Mouse (Mus musculus): ENCODE results near the gene Anln. TPM values are rescaled to one million over a fixed set of nuclear protein-coding genes. Genes with fewer than 3 reads are reported as not detected.

Gene Anln
- polyA plus RNA-seq, 2 experiments = 20.1 to 27.0 TPM

- TF ChIP-seq EP300 (IDR thresholded peaks at IDR 0.05; ENCODE audit: low read depth) (no peak), CTCF (IDR thresholded peaks at IDR 0.05; ENCODE audit: low read depth) (no peak)
- ATAC-seq (ENCODE audit: insufficient read depth) = no peak
- Histone ChIP-seq H3K9ac (replicated peaks) (peak overlapping the region; percentile 78), H3K9me3 (ENCODE audit: control insufficient read depth, low read length) (no peaks in the 10 kb centered on the region), H3K27me3 (ENCODE audit: control insufficient read depth, insufficient read depth, low read length) (no peaks in the 10 kb centered on the region), H3K4me1 (replicated peaks; ENCODE audit: control insufficient read depth in 2 of 2, insufficient read depth in 2 of 2, low read length in 1 of 2) (peaks cover 22 to 24% of the 10 kb centered on the region in 2 experiments), H3K27ac (peak overlapping the region; percentile 75), H3K4me3 (ENCODE audit: insufficient read depth in 1 of 2, low read depth in 2 of 2, low read length in 2 of 2) (peak overlapping the region; percentile 67 to 98; a peak in 3 of 4 replicates), H3K36me3 (replicated peaks; ENCODE audit: control insufficient read depth, insufficient read depth, low read depth) (peaks cover 7% of the 10 kb centered on the region), H3K4me2 (ENCODE audit: low read depth) (peak overlapping the region; percentile 88)
- DNase-seq (ENCODE audit: low read depth in 3 of 3, low spot score in 3 of 3) = no peak
- WGBS (ENCODE audit: insufficient replicate concordance) = 40% methylated on average over 6 of the region's 6 CpGs
Observed at GRCm38 (mm10) chr9:22389736-22390245, 803 bp upstream of the Anln start.

- Histone ChIP-seq H3K27ac (peak overlapping the region; percentile 94), H3K4me1 (replicated peaks; ENCODE audit: control insufficient read depth in 2 of 2, insufficient read depth in 2 of 2, low read length in 1 of 2) (peaks cover 24 to 26% of the 10 kb centered on the region in 2 experiments), H3K9ac (replicated peaks) (peak overlapping the region; percentile 99), H3K4me2 (ENCODE audit: low read depth) (peak overlapping the region; percentile 88), H3K36me3 (replicated peaks; ENCODE audit: control insufficient read depth, insufficient read depth, low read depth) (peaks cover 12% of the 10 kb centered on the region), H3K4me3 (ENCODE audit: insufficient read depth in 1 of 2, low read depth in 2 of 2, low read length in 2 of 2) (peak overlapping the region; percentile 86 to 98), H3K9me3 (ENCODE audit: control insufficient read depth, low read length) (no peaks in the 10 kb centered on the region), H3K27me3 (ENCODE audit: control insufficient read depth, insufficient read depth, low read length) (no peaks in the 10 kb centered on the region)
- ATAC-seq (ENCODE audit: insufficient read depth) (peak; percentile 75), DNase-seq (ENCODE audit: low read depth in 3 of 3, low spot score in 3 of 3) (peak; percentile 70 to 77 (median 73))
- TF ChIP-seq EP300 (IDR thresholded peaks at IDR 0.05; ENCODE audit: low read depth) (no peak), CTCF (IDR thresholded peaks at IDR 0.05; ENCODE audit: low read depth) (no peak)
- WGBS (ENCODE audit: insufficient replicate concordance) = under 1% methylated on average over 41 of the region's 41 CpGs
Observed at GRCm38 (mm10) chr9:22388401-22388980, 497 bp downstream of the Anln start.

GRCm38 (mm10) chr9:22387901-22388300 lies 1.1 kb downstream of the Anln start:
- peak overlapping the region; percentile 94 for H3K27ac ChIP-seq
- no peak for DNase-seq (ENCODE audit: low read depth in 3 of 3, low spot score in 3 of 3)
- peak overlapping the region; percentile 86 to 98 for H3K4me3 ChIP-seq (ENCODE audit: insufficient read depth in 1 of 2, low read depth in 2 of 2, low read length in 2 of 2)
- H3K27me3 ChIP-seq (ENCODE audit: control insufficient read depth, insufficient read depth, low read length) = no peaks in the 10 kb centered on the region
- TF ChIP-seq EP300 (IDR thresholded peaks at IDR 0.05; ENCODE audit: low read depth) = no peak
- no peak for TF ChIP-seq CTCF (IDR thresholded peaks at IDR 0.05; ENCODE audit: low read depth)
- H3K4me2 ChIP-seq (ENCODE audit: low read depth) = peak overlapping the region; percentile 88
- peak overlapping the region; percentile 99 for H3K9ac ChIP-seq (replicated peaks)
- WGBS (ENCODE audit: insufficient replicate concordance) = 5% methylated on average over 6 of the region's 6 CpGs
- H3K36me3 ChIP-seq (replicated peaks; ENCODE audit: control insufficient read depth, insufficient read depth, low read depth) = peaks cover 16% of the 10 kb centered on the region
- no peaks in the 10 kb centered on the region for H3K9me3 ChIP-seq (ENCODE audit: control insufficient read depth, low read length)
- peaks cover 24 to 26% of the 10 kb centered on the region in 2 experiments for H3K4me1 ChIP-seq (replicated peaks; ENCODE audit: control insufficient read depth in 2 of 2, insufficient read depth in 2 of 2, low read length in 1 of 2)
- ATAC-seq (ENCODE audit: insufficient read depth) = no peak

- TF ChIP-seq EP300 (IDR thresholded peaks at IDR 0.05; ENCODE audit: low read depth) (no peak), CTCF (IDR thresholded peaks at IDR 0.05; ENCODE audit: low read depth) (no peak)
- Histone ChIP-seq H3K4me2 (ENCODE audit: low read depth) (peak overlapping the region; percentile 69), H3K9me3 (ENCODE audit: control insufficient read depth, low read length) (no peaks in the 10 kb centered on the region), H3K4me3 (ENCODE audit: insufficient read depth in 1 of 2, low read depth in 2 of 2, low read length in 2 of 2) (peak overlapping the region in 1 of 2 experiments; percentile 50; a peak in 1 of 4 replicates), H3K9ac (replicated peaks) (no peak overlapping the region), H3K27me3 (ENCODE audit: control insufficient read depth, insufficient read depth, low read length) (no peaks in the 10 kb centered on the region), H3K27ac (no peak overlapping the region), H3K36me3 (replicated peaks; ENCODE audit: control insufficient read depth, insufficient read depth, low read depth) (peaks cover 35% of the 10 kb centered on the region), H3K4me1 (replicated peaks; ENCODE audit: control insufficient read depth in 2 of 2, insufficient read depth in 2 of 2, low read length in 1 of 2) (peaks cover 24 to 26% of the 10 kb centered on the region in 2 experiments)
- 60% methylated on average over 2 of the region's 2 CpGs for WGBS (ENCODE audit: insufficient replicate concordance)
- no peak for ATAC-seq (ENCODE audit: insufficient read depth)
- no peak for DNase-seq (ENCODE audit: low read depth in 3 of 3, low spot score in 3 of 3)
Observed at GRCm38 (mm10) chr9:22385890-22386289, 3.1 kb downstream of the Anln start.

- Histone ChIP-seq H3K36me3 (replicated peaks; ENCODE audit: control insufficient read depth, insufficient read depth, low read depth) (peaks cover 90% of the 10 kb centered on the region), H3K27ac (no peak overlapping the region), H3K4me2 (ENCODE audit: low read depth) (no peak overlapping the region), H3K9ac (replicated peaks) (no peak overlapping the region), H3K4me1 (replicated peaks; ENCODE audit: control insufficient read depth in 2 of 2, insufficient read depth in 2 of 2, low read length in 1 of 2) (no peaks in the 10 kb centered on the region), H3K4me3 (ENCODE audit: insufficient read depth in 1 of 2, low read depth in 2 of 2, low read length in 2 of 2) (no peak overlapping the region), H3K27me3 (ENCODE audit: control insufficient read depth, insufficient read depth, low read length) (no peaks in the 10 kb centered on the region), H3K9me3 (ENCODE audit: control insufficient read depth, low read length) (no peaks in the 10 kb centered on the region)
- 87% methylated on average over 5 of the region's 5 CpGs for WGBS (ENCODE audit: insufficient replicate concordance)
- no peak for TF ChIP-seq CTCF (IDR thresholded peaks at IDR 0.05; ENCODE audit: low read depth)
- no peak for TF ChIP-seq EP300 (IDR thresholded peaks at IDR 0.05; ENCODE audit: low read depth)
- no peak for ATAC-seq (ENCODE audit: insufficient read depth)
- DNase-seq (ENCODE audit: low read depth in 3 of 3, low spot score in 3 of 3) = no peak
Observed at GRCm38 (mm10) chr9:22376086-22376485, 12.9 kb downstream of the Anln start.

Data from liver, embryonic 14.5 days (tissue).